Mouse (Mus musculus): ENCODE data around the gene Edar.

The Edar gene

DNA sequence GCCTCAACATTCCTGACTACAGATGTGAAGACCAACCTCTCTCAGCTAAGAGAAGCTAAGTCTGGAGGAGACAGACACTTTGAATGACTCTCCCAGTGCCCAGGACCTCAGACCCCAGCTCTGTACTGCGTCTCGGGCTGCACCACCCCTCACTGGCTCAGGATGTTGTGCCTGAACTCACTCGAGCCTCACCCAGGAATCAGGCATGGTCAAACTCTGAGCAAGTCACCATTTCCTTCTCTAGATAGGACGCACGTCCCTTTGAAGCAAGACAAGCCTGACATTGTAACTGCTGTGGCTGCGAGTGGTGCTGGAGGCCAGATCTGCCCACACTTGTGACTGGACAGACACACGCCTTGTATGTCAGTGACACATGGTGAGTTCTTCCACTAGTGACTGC is 73.5 kb downstream of the Edar start:
- DNase-seq (ENCODE audit: low spot score in 2 of 2): no peak

- DNase-seq (ENCODE audit: low spot score in 2 of 2): peak in 1 of 2 experiments; percentile 21
Measured at GRCm38 (mm10) chr10:58601431-58601901, 74.0 kb downstream of the Edar start.

DNA sequence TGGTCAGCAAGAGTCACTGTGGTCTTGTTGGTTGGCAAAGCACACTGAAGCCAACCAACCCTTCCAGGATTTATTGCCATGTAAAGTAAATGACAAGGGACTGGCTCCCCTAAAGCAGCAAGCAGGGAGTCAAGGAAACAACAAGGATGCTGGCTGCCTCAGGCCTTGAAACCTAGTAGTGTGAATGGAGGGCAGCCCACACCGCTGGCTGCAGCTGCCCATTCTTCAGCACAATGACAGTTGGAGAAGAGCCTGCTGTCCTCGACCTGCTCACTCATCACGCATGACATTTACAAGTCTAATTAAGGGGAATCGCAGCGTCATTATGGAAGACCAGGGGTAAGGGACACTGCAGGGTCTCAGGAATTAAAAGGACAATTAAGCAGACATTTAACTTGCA is 74.5 kb downstream of the Edar start:
- DNase-seq (ENCODE audit: low spot score in 2 of 2): no peak

DNA sequence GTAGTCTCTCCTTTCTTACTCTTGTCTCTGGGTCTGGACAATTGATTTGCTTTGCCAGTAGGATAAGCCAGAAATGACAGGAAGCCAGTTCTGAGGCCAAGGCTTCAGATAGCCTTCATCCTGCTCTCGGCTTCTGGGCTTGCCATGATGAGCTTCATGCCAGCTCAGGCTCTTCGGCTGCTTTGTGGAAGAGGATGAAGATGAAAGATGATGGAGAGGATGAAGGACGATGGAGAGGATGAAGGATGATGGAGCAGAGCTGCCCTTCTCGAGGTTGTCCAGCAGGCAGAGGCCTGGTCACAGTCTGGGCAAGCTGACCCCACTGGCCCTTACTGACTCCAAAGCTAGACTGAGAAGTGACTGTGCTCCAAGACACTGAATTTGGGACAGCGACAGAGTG is 75.3 kb downstream of the Edar start:
- no peak for DNase-seq (ENCODE audit: low spot score in 2 of 2)

- DNase-seq (ENCODE audit: low spot score in 2 of 2): no peak
Measured at GRCm38 (mm10) chr10:58595821-58596220, 79.6 kb downstream of the Edar start.

DNA sequence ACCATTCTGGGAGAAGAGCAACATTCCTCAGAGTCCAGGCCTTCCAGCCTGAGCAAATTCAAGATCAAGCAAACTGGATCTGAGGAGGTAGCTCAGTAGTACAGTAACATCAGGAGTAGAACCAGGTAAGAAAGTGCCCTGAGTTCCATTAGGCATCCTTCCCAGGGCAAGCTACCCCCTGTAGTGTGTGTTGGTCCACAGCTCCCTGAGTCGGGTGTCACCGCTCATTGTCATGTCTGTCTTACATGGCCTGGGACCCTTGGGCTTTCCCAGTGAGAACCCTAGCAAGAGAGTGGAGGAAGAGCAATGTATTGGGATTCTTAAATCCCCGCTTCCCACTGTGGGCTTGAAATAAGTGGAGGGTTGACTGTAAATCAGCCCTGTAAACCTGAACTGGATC is 80.3 kb downstream of the Edar start:
- DNase-seq (ENCODE audit: low spot score in 2 of 2): no peak

- DNase-seq (ENCODE audit: low spot score in 2 of 2): no peak
Measured at GRCm38 (mm10) chr10:58594486-58594885, 81.0 kb downstream of the Edar start.

DNA sequence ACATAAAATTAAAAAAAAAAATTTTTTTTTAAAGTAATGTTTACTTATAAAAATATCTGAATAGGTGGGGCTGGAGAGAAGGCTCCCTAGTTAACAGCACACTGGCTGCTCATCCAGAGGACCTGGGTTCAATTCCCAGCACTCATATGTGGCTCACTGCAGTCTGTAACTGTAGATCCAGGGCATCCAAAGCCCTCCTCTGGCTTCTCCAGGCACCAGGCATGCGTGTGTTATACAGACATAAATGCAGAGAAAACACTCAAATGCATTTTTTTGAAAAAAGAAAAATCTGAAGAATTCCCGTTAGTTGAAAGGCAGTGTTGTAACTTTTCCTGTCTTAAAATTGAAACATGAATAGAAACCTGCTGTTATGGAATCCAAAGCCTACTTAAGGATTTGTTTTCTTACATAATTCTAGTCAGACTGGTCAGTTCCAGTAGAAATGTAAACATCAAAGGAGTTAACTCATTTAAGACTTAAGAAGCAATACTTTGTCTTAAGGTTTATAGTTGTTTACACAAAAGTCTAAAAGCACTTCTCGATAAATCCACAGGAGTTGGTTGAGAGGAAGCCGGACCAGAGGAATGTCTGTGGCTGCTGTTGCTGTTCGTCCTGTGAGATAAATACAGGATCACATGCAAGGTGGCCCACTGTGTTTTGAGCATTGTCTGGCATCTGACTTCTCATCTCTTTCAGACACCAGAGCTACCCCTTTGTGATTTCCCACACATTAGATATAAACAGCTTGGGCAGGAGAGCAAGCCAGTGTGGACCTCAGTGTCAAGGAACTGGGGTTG is 89.8 kb downstream of the Edar start:
- no peak for DNase-seq (ENCODE audit: low spot score in 2 of 2)

GRCm38 (mm10) chr10:58560521-58560920 is 114.9 kb downstream of the Edar start:
- DNase-seq (ENCODE audit: low spot score in 2 of 2): peak in 1 of 2 experiments; percentile 1

DNA sequence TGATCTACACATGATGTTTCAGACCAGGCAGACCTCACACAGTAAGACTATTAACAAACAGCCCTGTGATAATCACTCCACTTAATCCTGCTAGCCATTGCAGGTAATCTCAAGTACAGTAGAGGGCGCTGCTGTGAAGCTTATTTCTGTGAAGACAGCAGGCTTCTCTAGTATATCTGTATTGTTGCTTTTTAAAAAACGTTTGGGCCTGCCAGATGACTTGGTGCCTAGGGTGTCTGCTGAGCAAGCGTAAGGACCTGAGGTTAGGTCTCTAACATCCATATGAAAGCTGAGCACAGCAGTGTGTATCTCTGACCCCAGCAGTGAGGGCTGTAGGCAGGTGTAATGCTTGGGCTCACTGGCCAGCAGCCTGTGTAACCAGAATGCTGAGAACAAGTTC is 115.6 kb downstream of the Edar start:
- DNase-seq (ENCODE audit: low spot score in 2 of 2): peak; percentile 16 to 23

DNA sequence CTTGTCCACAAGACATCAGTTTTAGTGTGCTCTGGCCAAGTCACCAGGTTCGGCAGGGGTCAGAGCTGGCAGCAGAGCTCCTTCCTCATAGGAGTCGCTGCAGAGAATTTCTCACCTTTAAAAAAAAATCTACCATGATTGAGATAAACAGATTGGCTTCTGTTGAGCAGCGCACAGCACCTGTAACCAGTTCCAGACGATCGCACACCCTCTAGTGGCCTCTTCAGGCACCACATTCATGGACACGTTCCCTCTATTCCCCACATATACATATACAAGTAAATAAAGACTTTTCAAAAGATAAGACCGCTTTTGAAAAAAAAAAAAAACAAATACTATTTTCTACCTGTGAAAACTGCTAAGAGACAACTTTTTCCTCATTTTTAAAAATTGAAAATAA is 116.4 kb downstream of the Edar start:
- DNase-seq (ENCODE audit: low spot score in 2 of 2): peak; percentile 31 to 51

DNA sequence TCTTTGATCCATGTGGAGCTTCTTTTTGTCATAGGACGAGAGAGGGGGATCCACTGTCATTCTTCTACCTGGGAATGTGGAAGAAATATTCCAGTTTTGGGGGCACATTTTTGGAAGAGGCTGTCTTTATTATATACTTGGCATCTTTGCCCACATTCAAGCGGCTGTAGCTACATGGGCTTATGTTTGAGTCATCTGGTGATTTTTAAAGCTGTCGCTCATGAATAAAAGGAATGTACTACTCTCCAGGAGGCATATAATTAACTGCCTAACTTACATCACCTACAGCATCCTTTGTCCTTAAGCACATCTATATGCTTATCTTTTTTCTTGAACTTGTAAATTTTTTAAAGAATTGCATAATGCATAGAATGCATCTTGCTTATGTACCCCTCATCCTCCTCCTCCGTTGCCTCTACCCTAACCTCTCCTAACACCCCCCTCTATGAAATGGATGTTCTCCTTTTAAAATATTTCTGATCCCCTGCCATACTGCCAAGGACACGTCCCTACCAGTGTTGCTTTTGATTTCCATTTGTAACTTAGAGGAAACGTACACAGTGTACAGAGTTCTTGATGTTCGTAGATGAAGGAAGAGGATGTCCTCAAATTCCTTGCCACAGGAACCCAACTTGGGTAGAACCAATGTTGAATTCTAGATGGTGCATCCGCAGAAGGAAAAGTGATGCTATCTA is 120.6 kb downstream of the Edar start:
- DNase-seq (ENCODE audit: low spot score in 2 of 2): no peak

Data from urinary bladder, postnatal 36 days (tissue).